Mouse (Mus musculus) gastrocnemius, adult 2 months (tissue): Measurements from ENCODE around the gene Galnt6. TPM values are rescaled to one million over a fixed set of nuclear protein-coding genes. Genes with fewer than 3 reads are reported as not detected.
"Not testable (repeated sequence)": the region's sequence is repeated elsewhere in the genome, so short reads cannot be mapped to it uniquely, and the experiment has no call there.

ENCODE experiments used
- DNase-seq: peaks from one replicate; pipeline ENCODE4 v3.0.0; 2022
- H3K27ac ChIP-seq: fragments of 200-600 bp; 2 replicates; pipeline ENCODE4 v1.8.1; 2022; ENCODE audit warnings: mild to moderate bottlenecking
- H3K4me3 ChIP-seq: fragments of 200-600 bp; 2 replicates; pipeline ENCODE4 v1.8.1; 2022; ENCODE audit warnings: mild to moderate bottlenecking, moderate library complexity
- CTCF ChIP-seq: fragments of 200-600 bp; IDR thresholded peaks from 2 replicates; pipeline ENCODE4 v1.8.1; 2022; ENCODE audit warnings: antibody characterized with exemption, mild to moderate bottlenecking, moderate library complexity
- intact Hi-C: fragments of 180-260 bp; cut with DNase I; formaldehyde crosslinking; loops from one replicate; pipeline ENCODE4 v1.15.1; 2025
- long read RNA-seq, 2 experiments: library from polyadenylated mRNA; stranded (forward); transcript quantifications; one replicate each; pipeline ENCODE4 v2.0.0; 2021
- total RNA-seq, 2 experiments: library from RNA; stranded (reverse); gene quantifications; 2 replicates each; pipeline ENCODE4 v1.2.3; 2021

The Galnt6 gene
- under 1 TPM; 0.10 to 0.14 TPM for total RNA-seq
- long read RNA-seq, experiment 1: 0 reads
- long read RNA-seq, experiment 2, partial matches to known transcripts: 0 of 1 reads
- long read RNA-seq, experiment 2, other reads (novel, unspliced or antisense): 0 of 1 reads

DNA sequence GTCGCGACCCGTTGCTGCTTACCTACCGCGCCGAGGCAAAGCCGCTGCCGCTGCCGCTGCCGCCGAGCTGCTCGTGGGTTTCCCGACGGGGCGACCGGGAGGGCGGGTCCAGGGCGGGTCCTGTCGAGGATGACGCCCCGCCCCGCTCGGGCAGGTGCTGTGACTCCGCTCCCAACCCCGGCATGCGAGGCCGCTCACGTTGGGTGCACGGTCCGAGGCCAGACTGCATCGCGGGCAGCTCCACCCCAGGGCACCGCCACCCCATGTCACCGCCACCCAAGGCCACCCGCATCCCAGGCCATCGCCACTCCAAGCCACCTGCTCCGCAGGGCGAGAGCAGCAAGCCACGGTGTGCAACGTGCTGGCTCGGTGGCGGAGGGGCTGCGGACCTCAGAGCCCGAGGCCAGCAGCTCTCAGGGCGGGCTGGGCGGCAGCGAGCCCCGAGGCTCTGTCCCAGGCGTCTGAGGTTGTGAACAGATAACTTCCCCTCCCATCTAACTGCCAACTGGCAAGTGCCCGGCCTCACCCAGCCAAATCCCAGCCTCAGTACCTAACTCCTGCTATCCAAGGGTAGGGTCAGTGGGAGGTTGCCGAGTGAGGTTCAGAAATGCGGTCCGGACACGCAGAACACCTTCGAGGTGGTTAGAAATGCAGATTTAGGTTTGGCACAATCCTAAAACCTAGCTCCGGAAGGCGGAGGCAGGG, at the start of gene Galnt6:
Gene Galnt6, minus strand, starts transcription at position 96 of the 705 bp plus-strand sequence.
- Histone ChIP-seq H3K4me3 (peak within 1 kb of the TSS; percentile 55), H3K27ac (no peak within 1 kb of the TSS)
- DNase-seq: peak; percentile 31
- intact Hi-C loops: no loop called here
- TF ChIP-seq CTCF: no peak

DNA sequence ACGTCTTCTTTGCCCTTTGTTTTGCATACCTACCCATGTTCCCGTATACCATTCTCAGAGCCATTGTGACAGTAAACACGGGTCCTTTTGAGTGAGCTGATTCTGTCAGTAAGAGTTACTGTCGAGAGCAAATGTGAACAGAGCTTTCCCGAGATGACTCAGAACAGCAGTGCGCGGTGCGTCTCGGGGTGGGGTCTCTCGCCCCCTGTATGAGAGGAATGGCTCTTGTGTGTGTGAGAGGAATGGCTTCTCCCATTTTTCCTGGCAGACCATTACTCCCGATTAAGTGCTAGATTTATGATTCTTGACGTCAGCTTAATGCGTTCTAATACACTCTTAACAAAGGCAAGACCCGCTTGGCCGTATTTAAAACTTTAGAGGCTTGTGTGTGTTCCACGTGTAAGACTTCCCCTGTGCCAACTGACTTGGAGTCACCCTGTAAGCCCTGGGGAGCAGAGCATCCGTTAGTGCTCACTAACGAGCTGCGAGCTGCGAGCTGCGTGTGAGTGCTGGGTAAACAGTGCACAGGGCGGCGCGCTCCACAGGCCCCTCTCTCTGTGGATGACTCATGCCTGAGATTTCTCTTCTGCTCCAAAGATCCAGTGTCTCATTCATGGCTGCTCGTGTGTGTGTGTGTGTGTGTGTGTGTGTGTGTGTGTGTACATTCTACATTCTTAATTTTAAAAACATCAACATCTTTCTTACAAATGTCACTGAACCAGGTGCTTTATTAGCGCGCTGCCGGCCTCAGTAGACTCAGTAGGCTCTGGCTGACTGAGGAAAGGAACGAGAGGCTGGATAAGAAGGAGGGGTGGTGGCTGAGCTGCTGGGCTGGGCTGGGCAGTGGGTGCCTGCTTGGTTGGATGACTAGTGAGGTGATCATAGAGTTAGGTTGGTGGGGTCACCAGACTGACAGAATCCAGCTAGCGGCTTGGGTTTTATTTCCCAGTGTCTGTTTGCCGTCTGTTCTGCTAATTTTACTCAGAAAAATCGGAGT, 48.1 kb upstream of the Galnt6 start:
- DNase-seq: no peak
- Histone ChIP-seq H3K4me3 (no peak overlapping the region), H3K27ac (no peak overlapping the region)
- intact Hi-C loops: no loop called here
- no peak for TF ChIP-seq CTCF

DNA sequence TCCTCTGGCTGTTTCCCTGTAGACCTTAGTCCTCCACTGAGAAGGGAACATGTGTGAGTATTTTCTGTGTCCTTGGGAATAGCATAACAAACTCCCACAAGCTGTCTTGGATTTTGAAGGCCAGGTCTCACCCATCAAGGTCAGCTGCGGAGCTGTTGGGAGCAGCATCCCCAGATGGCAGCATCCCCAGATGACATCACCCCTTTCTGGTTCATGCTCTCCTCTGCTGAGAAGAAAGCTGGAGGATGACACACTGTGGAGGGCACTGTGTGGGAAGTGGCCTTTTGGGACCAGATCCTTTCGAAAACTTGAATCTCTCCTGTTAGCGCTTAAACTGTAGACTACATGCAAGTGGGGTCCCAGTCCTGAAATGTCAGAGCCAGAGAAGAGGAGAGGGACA, 47.2 kb upstream of the Galnt6 start:
- no peak overlapping the region for H3K4me3 ChIP-seq
- intact Hi-C loops: no loop called here
- no peak for DNase-seq

DNA sequence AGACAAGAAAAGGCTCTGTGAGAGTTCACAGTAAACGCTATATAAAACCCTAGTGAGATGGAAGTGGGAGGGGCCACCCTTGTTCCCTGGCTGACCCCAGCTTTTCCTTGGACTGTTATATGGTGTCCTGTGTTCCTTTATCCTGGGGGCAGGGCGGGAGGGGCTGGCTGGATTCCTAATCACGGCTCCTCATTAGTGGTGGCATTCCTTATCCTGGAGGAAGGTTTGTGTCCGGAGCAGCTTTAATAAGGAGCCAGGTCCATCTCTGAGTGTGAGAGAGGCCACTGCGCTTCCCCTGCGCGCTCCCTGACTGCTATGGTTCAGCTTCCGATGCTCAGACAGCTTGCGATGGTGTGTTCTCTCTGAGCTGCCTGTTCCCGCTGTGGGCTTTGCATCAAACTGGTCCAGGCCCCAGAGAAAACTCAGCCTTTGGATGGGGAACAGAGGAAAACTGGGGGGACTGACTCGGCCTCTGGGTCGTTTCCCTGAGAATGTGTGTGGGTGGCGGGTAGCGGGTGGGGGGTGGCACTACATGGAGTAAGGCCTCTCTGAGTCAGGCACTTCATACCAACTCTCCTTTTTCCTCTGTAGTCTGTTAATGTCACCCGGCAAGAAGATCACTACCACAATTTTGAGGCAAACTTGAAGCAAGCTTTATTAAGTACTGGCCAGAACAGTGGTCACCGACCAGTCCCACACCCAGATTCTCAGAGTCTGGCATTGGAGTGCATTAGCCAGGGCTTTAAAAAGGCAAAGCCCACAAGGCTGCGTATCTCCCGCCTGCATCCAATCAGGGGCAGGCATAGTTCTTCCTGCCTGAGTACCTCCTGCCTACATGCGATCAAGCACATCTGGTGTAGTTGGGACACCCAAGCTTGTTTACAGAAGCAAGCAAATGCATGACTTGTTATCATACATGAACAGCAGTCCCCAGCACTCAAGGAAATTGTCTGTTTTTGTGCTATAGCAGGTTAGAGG, 46.3 kb upstream of the Galnt6 start:
- no peak for TF ChIP-seq CTCF
- intact Hi-C loops: no loop called here
- no peak overlapping the region for H3K4me3 ChIP-seq
- DNase-seq: no peak
- no peak overlapping the region for H3K27ac ChIP-seq

More for the DNA sequence above, 47.2 kb upstream of the Galnt6 start:
- TF ChIP-seq CTCF: no peak
- no peak overlapping the region for H3K27ac ChIP-seq

- H3K4me3 ChIP-seq, DNase-seq, intact Hi-C loops, H3K27ac ChIP-seq: not testable (repeated sequence)
Observed at GRCm38 (mm10) chr15:100773859-100774258, 44.7 kb upstream of the Galnt6 start.

GRCm38 (mm10) chr15:100772685-100773084, 43.5 kb upstream of the Galnt6 start:
- intact Hi-C loops: no loop called here
- Histone ChIP-seq H3K4me3 (no peak overlapping the region), H3K27ac (no peak overlapping the region)
- DNase-seq: no peak
- TF ChIP-seq CTCF: no peak

GRCm38 (mm10) chr15:100770338-100770737, 41.2 kb upstream of the Galnt6 start:
- no peak overlapping the region for H3K4me3 ChIP-seq
- intact Hi-C loops: no loop called here
- DNase-seq: no peak
- no peak for TF ChIP-seq CTCF
- H3K27ac ChIP-seq: no peak overlapping the region

DNA sequence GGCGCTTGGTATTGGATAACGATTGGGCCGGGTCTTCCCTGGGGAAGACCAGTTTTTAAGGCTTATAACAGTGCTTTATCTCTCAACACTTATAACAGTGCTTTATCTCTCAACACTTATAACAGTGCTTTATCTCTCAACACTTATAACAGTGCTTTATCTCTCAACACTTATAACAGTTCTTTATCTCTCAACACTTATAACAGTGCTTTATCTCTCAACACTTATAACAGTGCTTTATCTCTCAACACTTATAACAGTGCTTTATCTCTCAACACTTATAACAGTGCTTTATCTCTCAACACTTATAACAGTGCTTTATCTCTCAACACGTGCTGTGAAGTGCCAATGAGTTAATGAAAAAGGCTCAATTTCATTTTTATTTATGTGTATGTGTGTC, 39.8 kb upstream of the Galnt6 start:
- intact Hi-C loops, DNase-seq, H3K27ac ChIP-seq, H3K4me3 ChIP-seq: not testable (repeated sequence)

GRCm38 (mm10) chr15:100767851-100768250, 38.7 kb upstream of the Galnt6 start:
- H3K27ac ChIP-seq: peak overlapping the region; percentile 10; the same call in 1 of the 2 replicates
- intact Hi-C loops: no loop called here
- H3K4me3 ChIP-seq: no peak overlapping the region
- TF ChIP-seq CTCF: no peak
- DNase-seq: no peak

- intact Hi-C loops: no loop called here
- Histone ChIP-seq H3K4me3 (no peak overlapping the region), H3K27ac (no peak overlapping the region)
- no peak for TF ChIP-seq CTCF
- DNase-seq: no peak
Observed at GRCm38 (mm10) chr15:100766826-100767225, 37.6 kb upstream of the Galnt6 start.

GRCm38 (mm10) chr15:100764163-100764951, 35.2 kb upstream of the Galnt6 start:
- no peak for TF ChIP-seq CTCF
- intact Hi-C loops: no loop called here
- no peak overlapping the region for H3K27ac ChIP-seq
- DNase-seq: no peak
- H3K4me3 ChIP-seq: no peak overlapping the region
